Mouse (Mus musculus) heart, embryonic 14.5 days (tissue): ENCODE data around the gene Apmap. TPM values are rescaled to one million over a fixed set of nuclear protein-coding genes. Genes with fewer than 3 reads are reported as not detected.

ENCODE experiments used
- ATAC-seq: fragments of 200-750 bp; cut with Nextera tagmentation; 2 replicates; pipeline ENCODE4 v1.8.0; 2017; ENCODE audit warnings: low read depth, moderate TSS enrichment; ENCODE audit not compliant: insufficient number of reproducible peaks, insufficient read depth, low FRiP score
- H3K27ac ChIP-seq, 2 experiments: fragments of 200-500 bp in 1 of 2; fragments of 300-500 bp in 1 of 2; sonication (generic) in 1 of 2; replicated peaks in 1 of 2; 2 replicates each; pipeline ENCODE4 v1.5.1; 2012 to 2014; ENCODE audit warnings: low read depth in 2 of 2, low read length in 2 of 2, control low read depth in 1 of 2, mild to moderate bottlenecking in 1 of 2, mixed read lengths in 1 of 2; ENCODE audit not compliant: control insufficient read depth in 1 of 2, insufficient read depth in 1 of 2
- H3K27me3 ChIP-seq: fragments of 300-500 bp; sonication (generic); 2 replicates; pipeline ENCODE4 v1.6.1; 2014; ENCODE audit warnings: mild to moderate bottlenecking, low read length, control low read depth; ENCODE audit not compliant: control insufficient read depth, insufficient read depth
- H3K36me3 ChIP-seq: fragments of 300-500 bp; sonication (generic); 2 replicates; pipeline ENCODE4 v1.6.1; 2014; ENCODE audit warnings: mild to moderate bottlenecking, control low read depth, low read length, mixed read lengths; ENCODE audit not compliant: control insufficient read depth, insufficient read depth
- H3K4me1 ChIP-seq, 2 experiments: fragments of 200-500 bp in 1 of 2; fragments of 300-500 bp in 1 of 2; sonication (generic) in 1 of 2; 2 replicates each; pipeline ENCODE4 v1.6.1; 2012 to 2014; ENCODE audit warnings: low read length in 2 of 2, control low read depth in 1 of 2, mixed read lengths in 1 of 2; ENCODE audit not compliant: control insufficient read depth in 2 of 2, insufficient read depth in 2 of 2
- H3K4me2 ChIP-seq: fragments of 300-500 bp; sonication (generic); 2 replicates; pipeline ENCODE4 v1.6.1; 2014; ENCODE audit warnings: mild to moderate bottlenecking, low read length
- H3K4me3 ChIP-seq, 2 experiments: fragments of 200-500 bp in 1 of 2; fragments of 300-500 bp in 1 of 2; sonication (generic) in 1 of 2; 2 replicates each; pipeline ENCODE4 v1.5.1; 2012 to 2014; ENCODE audit warnings: low read length in 2 of 2, mild to moderate bottlenecking in 2 of 2, control low read depth in 1 of 2, low read depth in 1 of 2, moderate library complexity in 1 of 2; ENCODE audit not compliant: control insufficient read depth in 1 of 2, insufficient read depth in 1 of 2
- H3K9ac ChIP-seq: fragments of 300-500 bp; sonication (generic); 2 replicates; pipeline ENCODE4 v1.6.1; 2014; ENCODE audit warnings: mild to moderate bottlenecking, low read length
- H3K9me3 ChIP-seq: fragments of 300-500 bp; sonication (generic); 2 replicates; pipeline ENCODE4 v1.6.1; 2016; ENCODE audit warnings: low read length, control low read depth; ENCODE audit not compliant: control insufficient read depth
- WGBS: fragments of 180-500 bp; shearing (Covaris S2); extraction: QIAGEN DNeasy Blood & Tissue Kit; methylation state at CpG from one replicate; pipeline ENCODE4 v1.1.7; 2014; 5-methylcytosine and 5-hydroxymethylcytosine counted together
- polyA plus RNA-seq: library from polyadenylated mRNA; unstranded; fragments of >200 nt; fragmentation: Nextera tagmentation; extraction: Ambion mirVana; gene quantifications from 2 replicates; pipeline ENCODE4 v1.2.1, GENCODE M21; 2014

Apmap gene
- polyA plus RNA-seq, 1 experiment from 2014 or later: 27.4 TPM

GRCm38 (mm10) chr2:150637702-150638369, 29.5 kb upstream of the Apmap start:
- no peak overlapping the region for H3K4me3 ChIP-seq
- H3K9me3 ChIP-seq: no peaks in the 10 kb centered on the region
- no peak for ATAC-seq
- H3K27me3 ChIP-seq: no peaks in the 10 kb centered on the region
- H3K9ac ChIP-seq: no peak overlapping the region
- 70% methylated on average over 6 of the region's 6 CpGs for WGBS
- no peaks in the 10 kb centered on the region for H3K4me1 ChIP-seq
- H3K27ac ChIP-seq: no peak overlapping the region
- H3K36me3 ChIP-seq: no peaks in the 10 kb centered on the region
- H3K4me2 ChIP-seq: no peak overlapping the region

GRCm38 (mm10) chr2:150635877-150636446, 27.6 kb upstream of the Apmap start:
- no peak overlapping the region for H3K9ac ChIP-seq
- no peaks in the 10 kb centered on the region for H3K36me3 ChIP-seq
- H3K9me3 ChIP-seq: no peaks in the 10 kb centered on the region
- no peak overlapping the region for H3K4me3 ChIP-seq
- WGBS: 84% methylated on average over 3 of the region's 3 CpGs
- no peak overlapping the region for H3K27ac ChIP-seq
- no peak for ATAC-seq
- H3K27me3 ChIP-seq: no peaks in the 10 kb centered on the region
- H3K4me1 ChIP-seq: no peaks in the 10 kb centered on the region
- H3K4me2 ChIP-seq: no peak overlapping the region

GRCm38 (mm10) chr2:150629255-150629654, 20.9 kb upstream of the Apmap start:
- Histone ChIP-seq H3K4me1 (no peaks in the 10 kb centered on the region), H3K27me3 (no peaks in the 10 kb centered on the region), H3K4me3 (no peak overlapping the region), H3K9ac (no peak overlapping the region), H3K9me3 (no peaks in the 10 kb centered on the region), H3K27ac (no peak overlapping the region), H3K4me2 (no peak overlapping the region), H3K36me3 (no peaks in the 10 kb centered on the region)
- ATAC-seq: no peak
- 78% methylated on average over 4 of the region's 4 CpGs for WGBS

- Histone ChIP-seq H3K9me3 (no peaks in the 10 kb centered on the region), H3K4me1 (no peaks in the 10 kb centered on the region), H3K4me2 (no peak overlapping the region), H3K4me3 (no peak overlapping the region), H3K27me3 (no peaks in the 10 kb centered on the region), H3K36me3 (no peaks in the 10 kb centered on the region), H3K9ac (no peak overlapping the region), H3K27ac (no peak overlapping the region)
- no peak for ATAC-seq
- 55% methylated on average over 6 of the region's 6 CpGs for WGBS
Observed at GRCm38 (mm10) chr2:150627140-150627539, 18.8 kb upstream of the Apmap start.

- H3K27ac ChIP-seq: no peak overlapping the region
- no peaks in the 10 kb centered on the region for H3K4me1 ChIP-seq
- no peak overlapping the region for H3K4me3 ChIP-seq
- no peak for ATAC-seq
- H3K9me3 ChIP-seq: no peaks in the 10 kb centered on the region
- H3K27me3 ChIP-seq: no peaks in the 10 kb centered on the region
- WGBS: 85% methylated on average over 8 of the region's 8 CpGs
- H3K9ac ChIP-seq: no peak overlapping the region
- H3K4me2 ChIP-seq: no peak overlapping the region
- no peaks in the 10 kb centered on the region for H3K36me3 ChIP-seq
Observed at GRCm38 (mm10) chr2:150624926-150625325, 16.6 kb upstream of the Apmap start.

- ATAC-seq: no peak
- no peak overlapping the region for H3K9ac ChIP-seq
- H3K27me3 ChIP-seq: no peaks in the 10 kb centered on the region
- no peaks in the 10 kb centered on the region for H3K36me3 ChIP-seq
- no peak overlapping the region for H3K4me2 ChIP-seq
- H3K27ac ChIP-seq: no peak overlapping the region
- no peaks in the 10 kb centered on the region for H3K9me3 ChIP-seq
- 79% methylated on average over 3 of the region's 3 CpGs for WGBS
- H3K4me1 ChIP-seq: no peaks in the 10 kb centered on the region
- no peak overlapping the region for H3K4me3 ChIP-seq
Observed at GRCm38 (mm10) chr2:150623957-150624356, 15.6 kb upstream of the Apmap start.

- Histone ChIP-seq H3K36me3 (no peaks in the 10 kb centered on the region), H3K27me3 (no peaks in the 10 kb centered on the region), H3K9me3 (no peaks in the 10 kb centered on the region), H3K4me1 (no peaks in the 10 kb centered on the region), H3K4me2 (no peak overlapping the region), H3K9ac (no peak overlapping the region), H3K4me3 (no peak overlapping the region), H3K27ac (no peak overlapping the region)
- WGBS: 52% methylated on average over 3 of the region's 3 CpGs
- ATAC-seq: no peak
Observed at GRCm38 (mm10) chr2:150621698-150622097, 13.3 kb upstream of the Apmap start.

- Histone ChIP-seq H3K9me3 (no peaks in the 10 kb centered on the region), H3K4me2 (no peak overlapping the region), H3K27me3 (no peaks in the 10 kb centered on the region), H3K4me1 (peaks cover 0 to 13% of the 10 kb centered on the region in 2 experiments; a peak in 2 of 4 replicates), H3K27ac (no peak overlapping the region), H3K9ac (no peak overlapping the region), H3K36me3 (no peaks in the 10 kb centered on the region), H3K4me3 (no peak overlapping the region)
- WGBS: 54% methylated on average over 3 of the region's 3 CpGs
- no peak for ATAC-seq
Observed at GRCm38 (mm10) chr2:150610097-150610496, 1.7 kb upstream of the Apmap start.
